Mouse (Mus musculus) thymus, postnatal 36 days (tissue): Measurements from ENCODE around the gene Bcar3.

ENCODE experiments used
- DNase-seq, 2 experiments: peaks; one replicate each; pipeline ENCODE4 v3.0.0; 2022; ENCODE audit warnings: mixed read lengths in 2 of 2

Bcar3 gene

GRCm38 (mm10) chr3:122292300-122293222, 1.4 kb upstream of the Bcar3 start:
- DNase-seq: peak; percentile 92 to 95

- DNase-seq: no peak
These were observed 548 bp upstream of the Bcar3 start for GRCm38 (mm10) chr3:122293223-122293953.

GRCm38 (mm10) chr3:122295511-122295910, 1.6 kb downstream of the Bcar3 start:
- peak; percentile 61 to 66 for DNase-seq

- DNase-seq: no peak
These were observed 3.0 kb downstream of the Bcar3 start for GRCm38 (mm10) chr3:122296979-122297378.

- DNase-seq: peak; percentile 19 to 52
These were observed 7.3 kb downstream of the Bcar3 start for GRCm38 (mm10) chr3:122300983-122301919.

- no peak for DNase-seq
These were observed 10.6 kb downstream of the Bcar3 start for GRCm38 (mm10) chr3:122304560-122304959.

- no peak for DNase-seq
These were observed 14.1 kb downstream of the Bcar3 start for GRCm38 (mm10) chr3:122307894-122308671.

GRCm38 (mm10) chr3:122308981-122309380, 15.0 kb downstream of the Bcar3 start:
- peak in 1 of 2 experiments; percentile 19 for DNase-seq

GRCm38 (mm10) chr3:122312078-122312477, 18.1 kb downstream of the Bcar3 start:
- DNase-seq: peak; percentile 51 to 68

- no peak for DNase-seq
These were observed 19.1 kb downstream of the Bcar3 start for GRCm38 (mm10) chr3:122312936-122313629.

GRCm38 (mm10) chr3:122313936-122314335, 20.0 kb downstream of the Bcar3 start:
- no peak for DNase-seq

- DNase-seq: no peak
These were observed 22.7 kb downstream of the Bcar3 start for GRCm38 (mm10) chr3:122316621-122317020.

GRCm38 (mm10) chr3:122317339-122317738, 23.4 kb downstream of the Bcar3 start:
- DNase-seq: no peak

GRCm38 (mm10) chr3:122322226-122322625, 28.3 kb downstream of the Bcar3 start:
- no peak for DNase-seq

- no peak for DNase-seq
These were observed 29.9 kb downstream of the Bcar3 start for GRCm38 (mm10) chr3:122323841-122324240.

- DNase-seq: no peak
These were observed 30.6 kb downstream of the Bcar3 start for GRCm38 (mm10) chr3:122324528-122324927.

GRCm38 (mm10) chr3:122330484-122330883, 36.5 kb downstream of the Bcar3 start:
- DNase-seq: no peak

- DNase-seq: no peak
These were observed 39.6 kb downstream of the Bcar3 start for GRCm38 (mm10) chr3:122333493-122333892.

GRCm38 (mm10) chr3:122333902-122334301, 40.0 kb downstream of the Bcar3 start:
- no peak for DNase-seq

GRCm38 (mm10) chr3:122334375-122334774, 40.4 kb downstream of the Bcar3 start:
- DNase-seq: no peak

GRCm38 (mm10) chr3:122336030-122336429, 42.1 kb downstream of the Bcar3 start:
- no peak for DNase-seq
